Comparison of ENCODE assay signal across 14 mouse cellular contexts in the genomic region with DNA sequence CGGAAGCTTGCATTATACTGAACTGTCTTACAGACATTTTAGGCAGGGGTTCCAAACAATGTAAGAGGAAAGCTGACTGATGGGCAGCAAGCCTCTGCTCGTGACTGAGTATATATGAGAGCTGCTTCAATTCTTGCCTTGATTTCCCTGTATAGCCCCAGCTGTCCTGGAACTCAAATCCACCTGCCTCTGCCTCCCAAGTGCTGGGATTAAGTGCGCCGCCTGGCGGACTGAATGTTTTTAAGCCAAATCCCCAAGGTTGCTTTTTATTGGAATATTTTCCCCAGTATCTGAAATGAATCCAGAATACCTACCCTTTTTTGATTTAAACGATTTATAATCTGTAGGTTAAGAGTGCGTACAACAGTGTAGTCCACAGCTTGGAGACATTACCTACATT. TPM values are rescaled to one million over a fixed set of nuclear protein-coding genes. Genes with fewer than 3 reads are reported as not detected.
A peak's percentile ranks its signal among the peaks of the same experiment; 100 is the strongest.
DNase-seq lines count a peak whose midpoint lies in the region; TF ChIP-seq lines count a peak whose summit lies in the region.
"Had no signal": no experiment of that assay in that cellular context is flagged by ENCODE, and none has a peak within 500 bp of the region (broad histone marks: within the 10 kb centered on the region; RNA-seq: fewer than 3 reads in every experiment).

No protein-coding gene starts in this region.

- TF ChIP-seq CTCF in layer of hippocampus, adult 2 months (conservative IDR thresholded peaks at IDR 0.05), result peak; percentile 68

- intact Hi-C loops in gastrocnemius, postnatal 14 days (cut with DNase I; ENCODE audit: low total_unique reads), result no loop called here

- no peak overlapping the region for H3K4me3 ChIP-seq in layer of hippocampus, adult 2 months
- H3K4me3 ChIP-seq: hindbrain, embryonic 10.5 days; intestine, embryonic 15.5 days; midbrain, embryonic 15.5 days; neural tube, embryonic 12.5 days had no signal

- peak; percentile 34 for DNase-seq in gastrocnemius, postnatal 14 days
- DNase-seq in gastrocnemius, postnatal 25 days, result no peak
- DNase-seq in layer of hippocampus, adult 2 months (ENCODE audit: low spot score in 2 of 2), result no peak
- no peak for DNase-seq in layer of hippocampus, adult 8-10 months (ENCODE audit: low spot score in 2 of 2)
- peak; percentile 19 for DNase-seq in urinary bladder, adult 2 months (ENCODE audit: low spot score)
- no peak for DNase-seq in urinary bladder, postnatal 36 days (ENCODE audit: low spot score in 2 of 2)
- no peak for DNase-seq in frontal cortex, postnatal 25 days (ENCODE audit: low spot score in 2 of 2)
- DNase-seq: adrenal gland, adult 8-10 months; lung, postnatal 36 days; thymus, adult 2 months had no signal

- H3K27ac ChIP-seq in layer of hippocampus, adult 2 months, result no peak overlapping the region
- H3K27ac ChIP-seq: hindbrain, embryonic 10.5 days; intestine, embryonic 15.5 days; midbrain, embryonic 15.5 days; neural tube, embryonic 12.5 days had no signal

RNA-seq across cellular contexts. Expression of a gene that starts 7.2 kb away (rescaled TPM):
- total RNA-seq in gastrocnemius, postnatal 14 days (2021), result 100 to 1,000 TPM; 388 to 415 TPM
- total RNA-seq in gastrocnemius, postnatal 25 days (2021), result 100 to 1,000 TPM; 238 to 268 TPM
- total RNA-seq in layer of hippocampus, adult 2 months (2021), result 100 to 1,000 TPM; 298 to 301 TPM
- 100 to 1,000 TPM; 261 to 316 (median 281) TPM for total RNA-seq in layer of hippocampus, adult 8-10 months (2022)
- polyA plus RNA-seq in urinary bladder, adult 2 months (2012; rRNA removed), result 389 and 506 TPM in 2 replicates

Comparison
In these comparisons a context has a peak if more than half of its experiments do, and no peak if none do; other contexts are left out.
1. DNase-seq: peak in gastrocnemius, postnatal 14 days (single experiment) and urinary bladder, adult 2 months (single experiment); none in gastrocnemius, postnatal 25 days (single experiment), layer of hippocampus, adult 2 months (0 of 2), layer of hippocampus, adult 8-10 months (0 of 2), urinary bladder, postnatal 36 days (0 of 2) and frontal cortex, postnatal 25 days (0 of 2).